Mouse (Mus musculus): ENCODE results near the gene Tctex1d2. TPM values are rescaled to one million over a fixed set of nuclear protein-coding genes. Genes with fewer than 3 reads are reported as not detected.
A peak's percentile ranks its signal among the peaks of the same experiment; 100 is the strongest.

The Tctex1d2 gene
- polyA plus RNA-seq (2016; fragmentation: Nextera tagmentation; extraction: Ambion mirVana) = 32.5 and 34.1 TPM in 2 replicates

DNA sequence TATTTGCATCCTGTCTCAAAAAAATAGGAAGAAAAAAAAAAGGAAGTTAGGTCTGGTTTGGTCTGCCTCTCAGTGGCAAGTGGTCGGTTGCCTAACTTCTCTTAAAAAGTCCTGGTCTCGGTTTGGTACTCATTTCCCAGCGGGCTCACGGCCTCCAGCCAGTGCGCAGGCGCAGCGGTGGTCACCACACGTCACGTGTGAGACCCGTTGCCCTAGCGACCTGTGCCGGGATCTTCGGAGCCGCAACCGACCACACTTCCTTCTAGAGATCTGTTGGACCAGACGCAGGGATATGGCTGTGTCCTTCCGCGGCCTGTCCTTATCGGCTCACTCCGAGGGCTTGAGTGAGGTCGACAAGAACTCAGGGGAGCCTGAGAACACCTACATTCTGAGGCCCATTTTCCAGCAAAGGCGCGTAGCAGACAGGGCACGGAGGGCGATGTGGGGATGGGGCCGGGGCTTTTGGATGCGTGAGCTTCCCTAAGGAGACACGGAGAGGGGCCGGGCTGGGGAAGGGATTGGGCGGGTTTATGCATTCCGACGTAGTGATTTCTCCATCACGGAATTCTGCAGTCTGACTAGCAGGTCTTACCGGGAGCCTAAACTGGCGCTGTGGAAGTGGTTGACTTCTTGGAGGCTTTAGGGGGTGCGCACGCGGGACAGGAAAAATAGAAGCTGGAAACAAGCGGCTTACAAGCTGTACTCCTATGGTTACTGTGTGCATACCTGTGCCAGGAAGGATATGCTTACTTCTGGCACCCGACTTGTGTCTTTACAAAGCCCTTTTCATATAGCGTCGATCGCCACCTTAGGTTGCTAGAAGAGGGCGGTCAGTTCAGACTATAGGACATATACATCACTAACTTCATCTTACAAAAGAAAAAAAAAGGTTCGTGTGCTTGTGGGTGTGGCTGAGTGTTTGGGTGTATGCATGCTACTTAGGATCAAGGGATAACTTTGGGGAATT is at the start of gene Tctex1d2:
Tctex1d2 (plus strand) TSS at position 186 of the 967 bp plus-strand sequence.
- Histone ChIP-seq H3K27ac (replicated peaks) (peak within 1 kb of the TSS; percentile 94), H3K36me3 (replicated peaks) (no peaks in the 10 kb centered on the region), H3K4me1 (peaks cover 14% of the 10 kb centered on the region), H3K9me3 (no peaks in the 10 kb centered on the region), H3K27me3 (replicated peaks; ENCODE audit: low read depth, poor library complexity, severe bottlenecking) (no peaks in the 10 kb centered on the region), H3K4me3 (peak within 1 kb of the TSS; percentile 78)
- 1% methylated on average over 45 of the region's 45 CpGs for WGBS
- DNase-seq (ENCODE audit: low spot score) = peak; percentile 96

GRCm38 (mm10) chr16:32371351-32371750 is 48.2 kb upstream of the Tctex1d2 start:
- H3K27me3 ChIP-seq (replicated peaks; ENCODE audit: low read depth, poor library complexity, severe bottlenecking) = no peaks in the 10 kb centered on the region
- H3K36me3 ChIP-seq (replicated peaks) = peaks cover 93% of the 10 kb centered on the region
- 88% methylated on average over 4 of the region's 4 CpGs for WGBS
- no peaks in the 10 kb centered on the region for H3K4me1 ChIP-seq
- peak; percentile 21 for DNase-seq (ENCODE audit: low spot score)
- H3K4me3 ChIP-seq = no peak overlapping the region
- H3K9me3 ChIP-seq = no peaks in the 10 kb centered on the region
- H3K27ac ChIP-seq (replicated peaks) = no peak overlapping the region

- Histone ChIP-seq H3K36me3 (replicated peaks) (peaks cover 100% of the 10 kb centered on the region), H3K27ac (replicated peaks) (no peak overlapping the region), H3K4me3 (no peak overlapping the region), H3K27me3 (replicated peaks; ENCODE audit: low read depth, poor library complexity, severe bottlenecking) (no peaks in the 10 kb centered on the region), H3K9me3 (no peaks in the 10 kb centered on the region), H3K4me1 (no peaks in the 10 kb centered on the region)
- WGBS = 98% methylated on average over 2 of the region's 2 CpGs
- no peak for DNase-seq (ENCODE audit: low spot score)
These were observed 39.9 kb upstream of the Tctex1d2 start for GRCm38 (mm10) chr16:32379575-32379974.

- peaks cover 96% of the 10 kb centered on the region for H3K36me3 ChIP-seq (replicated peaks)
- no peak overlapping the region for H3K4me3 ChIP-seq
- no peaks in the 10 kb centered on the region for H3K27me3 ChIP-seq (replicated peaks; ENCODE audit: low read depth, poor library complexity, severe bottlenecking)
- no peak for DNase-seq (ENCODE audit: low spot score)
- no peaks in the 10 kb centered on the region for H3K4me1 ChIP-seq
- no peaks in the 10 kb centered on the region for H3K9me3 ChIP-seq
- H3K27ac ChIP-seq (replicated peaks) = no peak overlapping the region
These were observed 36.6 kb upstream of the Tctex1d2 start for GRCm38 (mm10) chr16:32382901-32383300.

- H3K36me3 ChIP-seq (replicated peaks) = peaks cover 88% of the 10 kb centered on the region
- H3K27me3 ChIP-seq (replicated peaks; ENCODE audit: low read depth, poor library complexity, severe bottlenecking) = no peaks in the 10 kb centered on the region
- WGBS = 92% methylated on average over 2 of the region's 2 CpGs
- H3K9me3 ChIP-seq = no peaks in the 10 kb centered on the region
- H3K4me3 ChIP-seq = no peak overlapping the region
- DNase-seq (ENCODE audit: low spot score) = no peak
- H3K27ac ChIP-seq (replicated peaks) = no peak overlapping the region
- no peaks in the 10 kb centered on the region for H3K4me1 ChIP-seq
These were observed 34.6 kb upstream of the Tctex1d2 start for GRCm38 (mm10) chr16:32384885-32385284.

DNA sequence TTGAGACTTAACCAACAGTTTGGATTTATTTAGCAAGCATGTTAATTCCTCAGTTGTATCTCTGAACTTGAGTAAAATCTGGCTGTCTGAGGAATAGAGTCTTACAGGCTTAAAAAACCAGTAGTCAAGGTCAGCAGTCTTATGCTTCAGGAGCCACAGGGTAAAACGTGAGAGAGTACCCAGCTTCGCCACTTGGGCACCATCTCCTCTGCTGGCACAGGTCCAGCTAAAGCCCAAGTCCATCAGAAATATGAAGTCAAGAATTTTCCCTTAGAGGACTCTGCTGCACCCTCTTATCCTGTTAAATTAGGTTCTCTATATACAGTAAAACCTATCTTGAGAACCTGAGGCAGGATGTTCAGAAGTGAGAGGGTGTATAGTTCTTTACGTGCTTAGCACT is 32.7 kb upstream of the Tctex1d2 start:
- no peaks in the 10 kb centered on the region for H3K9me3 ChIP-seq
- no peak overlapping the region for H3K4me3 ChIP-seq
- H3K4me1 ChIP-seq = no peaks in the 10 kb centered on the region
- H3K27ac ChIP-seq (replicated peaks) = no peak overlapping the region
- no peaks in the 10 kb centered on the region for H3K27me3 ChIP-seq (replicated peaks; ENCODE audit: low read depth, poor library complexity, severe bottlenecking)
- peaks cover 88% of the 10 kb centered on the region for H3K36me3 ChIP-seq (replicated peaks)
- DNase-seq (ENCODE audit: low spot score) = no peak
- 89% methylated on average over 3 of the region's 3 CpGs for WGBS

- Histone ChIP-seq H3K4me3 (no peak overlapping the region), H3K27ac (replicated peaks) (no peak overlapping the region), H3K27me3 (replicated peaks; ENCODE audit: low read depth, poor library complexity, severe bottlenecking) (no peaks in the 10 kb centered on the region), H3K36me3 (replicated peaks) (peaks cover 84% of the 10 kb centered on the region), H3K9me3 (no peaks in the 10 kb centered on the region), H3K4me1 (no peaks in the 10 kb centered on the region)
- no peak for DNase-seq (ENCODE audit: low spot score)
These were observed 30.5 kb upstream of the Tctex1d2 start for GRCm38 (mm10) chr16:32389049-32389448.

DNA sequence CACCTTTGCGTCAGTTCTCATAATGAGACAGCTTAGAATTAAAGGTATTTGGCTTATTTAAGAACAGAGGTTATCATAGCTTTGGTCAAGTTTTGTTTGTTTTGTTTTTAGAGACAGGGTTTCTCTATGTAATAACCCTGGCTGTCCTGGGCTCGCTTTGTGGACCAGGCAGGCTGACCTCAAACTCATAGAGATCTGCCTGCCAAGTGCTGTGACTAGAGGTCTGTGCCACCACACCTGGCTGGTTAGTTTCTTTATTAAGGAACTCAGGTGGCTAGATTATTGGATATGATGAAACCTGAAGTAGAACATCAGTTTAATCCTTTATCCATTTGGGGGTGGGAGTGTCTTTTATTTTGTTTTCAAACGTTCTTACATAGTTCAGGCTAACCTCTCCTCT is 29.7 kb upstream of the Tctex1d2 start:
- DNase-seq (ENCODE audit: low spot score) = no peak
- Histone ChIP-seq H3K9me3 (no peaks in the 10 kb centered on the region), H3K36me3 (replicated peaks) (peaks cover 77% of the 10 kb centered on the region), H3K27me3 (replicated peaks; ENCODE audit: low read depth, poor library complexity, severe bottlenecking) (no peaks in the 10 kb centered on the region), H3K27ac (replicated peaks) (no peak overlapping the region), H3K4me3 (no peak overlapping the region), H3K4me1 (no peaks in the 10 kb centered on the region)
- 89% methylated on average over 3 of the region's 3 CpGs for WGBS

DNA sequence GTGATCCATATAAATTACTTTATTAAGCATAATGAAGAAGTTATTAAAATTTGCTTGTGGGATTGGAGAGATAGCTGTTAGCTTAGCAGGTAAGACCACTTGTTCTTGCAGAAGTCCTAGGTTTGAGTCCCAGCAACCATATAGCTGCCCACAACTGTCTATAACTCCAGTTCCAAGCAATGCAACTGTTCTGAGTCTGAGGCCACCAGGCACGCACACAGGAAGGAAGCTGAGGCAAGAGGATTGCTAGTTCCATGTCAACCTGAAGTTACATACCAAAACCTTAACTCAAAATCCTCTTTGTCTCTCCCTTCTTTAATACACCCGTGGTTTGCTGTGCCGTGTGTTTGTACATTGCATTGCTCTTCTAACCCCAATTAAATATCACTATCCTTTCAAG is 28.6 kb upstream of the Tctex1d2 start:
- Histone ChIP-seq H3K9me3 (no peaks in the 10 kb centered on the region), H3K27me3 (replicated peaks; ENCODE audit: low read depth, poor library complexity, severe bottlenecking) (no peaks in the 10 kb centered on the region), H3K4me3 (no peak overlapping the region), H3K4me1 (peaks cover 6% of the 10 kb centered on the region), H3K27ac (replicated peaks) (no peak overlapping the region), H3K36me3 (replicated peaks) (peaks cover 67% of the 10 kb centered on the region)
- WGBS = 96% methylated on average over 3 of the region's 3 CpGs
- DNase-seq (ENCODE audit: low spot score) = no peak

DNA sequence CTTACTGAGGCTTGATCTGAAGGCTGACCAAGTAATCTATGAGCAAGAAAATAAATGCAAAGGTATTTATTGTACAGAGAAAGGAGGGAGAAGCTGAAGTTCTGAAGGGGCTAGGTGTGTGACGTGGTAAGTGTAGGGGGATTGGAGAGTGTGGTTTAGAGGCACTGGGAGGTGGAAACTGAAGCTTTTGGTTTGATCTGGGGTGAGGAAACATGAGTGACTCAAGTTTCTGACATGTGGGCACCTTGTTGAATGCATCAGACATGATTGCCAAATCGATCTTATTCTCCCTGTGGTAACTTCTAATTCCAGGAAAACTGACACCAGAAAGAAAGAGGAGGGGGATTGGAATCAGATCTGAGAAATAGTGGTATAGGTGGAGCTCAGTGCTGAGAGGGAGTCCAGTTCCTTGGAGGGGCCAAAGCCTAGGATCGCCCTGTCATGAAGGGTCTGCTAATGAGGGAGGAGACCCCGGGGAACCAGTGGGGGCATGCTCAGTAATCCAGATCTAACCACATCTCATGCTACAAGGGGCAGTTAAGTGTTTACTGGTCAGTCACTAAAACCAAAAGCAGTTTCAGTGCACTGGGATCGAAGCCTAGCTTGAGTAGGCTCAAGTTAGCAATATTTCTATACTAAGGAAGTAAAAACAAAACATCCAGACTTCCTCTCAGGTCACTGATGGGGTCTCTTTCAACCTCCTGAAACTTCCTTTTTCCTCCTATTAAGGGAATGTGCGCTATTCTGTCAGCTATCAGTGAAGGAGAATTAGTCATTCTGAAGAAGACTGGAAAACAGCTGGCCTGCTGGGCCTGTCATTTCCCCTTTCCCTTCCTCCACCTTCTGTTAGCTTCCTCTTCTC is 23.6 kb upstream of the Tctex1d2 start:
- Histone ChIP-seq H3K36me3 (replicated peaks) (peaks cover 28% of the 10 kb centered on the region), H3K27me3 (replicated peaks; ENCODE audit: low read depth, poor library complexity, severe bottlenecking) (no peaks in the 10 kb centered on the region), H3K4me1 (peaks cover 6% of the 10 kb centered on the region), H3K9me3 (no peaks in the 10 kb centered on the region), H3K27ac (replicated peaks) (no peak overlapping the region), H3K4me3 (no peak overlapping the region)
- DNase-seq (ENCODE audit: low spot score) = no peak
- 72% methylated on average over 6 of the region's 6 CpGs for WGBS

GRCm38 (mm10) chr16:32396541-32396835 is 23.0 kb upstream of the Tctex1d2 start:
- Histone ChIP-seq H3K36me3 (replicated peaks) (peaks cover 23% of the 10 kb centered on the region), H3K4me1 (peaks cover 6% of the 10 kb centered on the region), H3K4me3 (no peak overlapping the region), H3K9me3 (no peaks in the 10 kb centered on the region), H3K27me3 (replicated peaks; ENCODE audit: low read depth, poor library complexity, severe bottlenecking) (no peaks in the 10 kb centered on the region), H3K27ac (replicated peaks) (no peak overlapping the region)
- WGBS = 66% methylated on average over 3 of the region's 3 CpGs
- DNase-seq (ENCODE audit: low spot score) = no peak

DNA sequence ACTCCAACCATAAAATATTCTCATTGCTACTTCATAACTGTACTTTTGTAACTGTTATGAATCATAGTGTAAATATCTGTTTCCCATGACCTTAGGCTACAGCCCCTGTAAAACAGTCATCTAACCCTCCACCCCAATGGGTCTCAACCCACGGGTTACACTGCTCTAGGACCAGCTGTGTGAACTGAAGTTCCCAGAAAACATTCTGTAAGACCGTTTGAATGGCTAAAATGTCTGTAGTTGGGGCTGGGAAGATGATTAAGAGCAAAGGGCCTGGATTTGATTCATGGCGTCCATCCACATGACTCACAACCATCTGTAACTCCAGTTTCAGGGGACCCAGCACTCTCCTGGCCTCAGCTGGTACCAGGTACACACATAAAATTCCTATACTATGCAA is 21.3 kb upstream of the Tctex1d2 start:
- WGBS = 80% methylated on average over 3 of the region's 3 CpGs
- Histone ChIP-seq H3K27ac (replicated peaks) (no peak overlapping the region), H3K4me1 (peaks cover 10% of the 10 kb centered on the region), H3K4me3 (no peak overlapping the region), H3K9me3 (no peaks in the 10 kb centered on the region), H3K36me3 (replicated peaks) (peaks cover 8% of the 10 kb centered on the region), H3K27me3 (replicated peaks; ENCODE audit: low read depth, poor library complexity, severe bottlenecking) (no peaks in the 10 kb centered on the region)
- DNase-seq (ENCODE audit: low spot score) = no peak

DNA sequence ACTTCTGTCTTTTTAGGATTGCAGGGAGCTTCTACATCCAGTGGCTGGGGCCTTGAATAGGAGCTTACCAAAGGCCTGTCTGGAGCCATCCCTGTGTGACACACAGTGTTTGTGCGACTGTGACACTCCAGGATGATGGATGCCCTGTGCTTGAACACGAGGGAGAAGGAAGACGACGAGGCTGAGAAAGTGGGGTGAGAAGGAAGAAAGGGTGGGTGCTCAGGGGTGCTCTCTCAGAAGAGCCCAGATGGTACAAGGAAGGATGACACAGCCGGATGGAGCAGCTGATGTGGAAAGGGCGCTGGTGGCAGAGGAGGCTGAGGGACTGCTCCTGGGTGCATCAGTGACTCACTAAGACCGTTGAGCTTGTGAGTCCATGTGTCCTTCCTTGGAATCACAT is 19.2 kb upstream of the Tctex1d2 start, which contains the start of gene Tm4sf19:
Tm4sf19 (plus strand) TSS at position 240 of the 400 bp plus-strand sequence.
- Histone ChIP-seq H3K36me3 (replicated peaks) (no peaks in the 10 kb centered on the region), H3K4me1 (peaks cover 8% of the 10 kb centered on the region), H3K4me3 (no peak within 1 kb of the TSS), H3K27ac (replicated peaks) (no peak within 1 kb of the TSS), H3K27me3 (replicated peaks; ENCODE audit: low read depth, poor library complexity, severe bottlenecking) (no peaks in the 10 kb centered on the region), H3K9me3 (no peaks in the 10 kb centered on the region)
- DNase-seq (ENCODE audit: low spot score) = no peak
- 88% methylated on average over 7 of the region's 7 CpGs for WGBS
